Mouse (Mus musculus) B cell, adult 2 months (primary cell): ENCODE data around the gene Ptprq.

Experiments
- DNase-seq, 2 experiments: peaks; one replicate each; pipeline ENCODE4 v3.0.0; 2022

Ptprq gene

GRCm38 (mm10) chr10:107626648-107627047, 93.2 kb downstream of the Ptprq start:
- no peak for DNase-seq

- no peak for DNase-seq
Observed at GRCm38 (mm10) chr10:107624211-107624610, 95.6 kb downstream of the Ptprq start.

- DNase-seq: no peak
Observed at GRCm38 (mm10) chr10:107615460-107615859, 104.4 kb downstream of the Ptprq start.

- DNase-seq: no peak
Observed at GRCm38 (mm10) chr10:107601371-107601770, 118.5 kb downstream of the Ptprq start.

- DNase-seq: no peak
Observed at GRCm38 (mm10) chr10:107583360-107583759, 136.5 kb downstream of the Ptprq start.

- no peak for DNase-seq
Observed at GRCm38 (mm10) chr10:107569044-107569443, 150.8 kb downstream of the Ptprq start.

GRCm38 (mm10) chr10:107568261-107568660, 151.6 kb downstream of the Ptprq start:
- DNase-seq: no peak

GRCm38 (mm10) chr10:107562875-107563274, 157.0 kb downstream of the Ptprq start:
- no peak for DNase-seq

- DNase-seq: no peak
Observed at GRCm38 (mm10) chr10:107560881-107561280, 159.0 kb downstream of the Ptprq start.

- no peak for DNase-seq
Observed at GRCm38 (mm10) chr10:107543026-107543425, 176.8 kb downstream of the Ptprq start.

GRCm38 (mm10) chr10:107528758-107529157, 191.1 kb downstream of the Ptprq start:
- no peak for DNase-seq

GRCm38 (mm10) chr10:107519216-107519615, 200.6 kb downstream of the Ptprq start:
- no peak for DNase-seq

GRCm38 (mm10) chr10:107516641-107517040, 203.2 kb downstream of the Ptprq start:
- DNase-seq: no peak

GRCm38 (mm10) chr10:107514735-107515134, 205.1 kb downstream of the Ptprq start:
- no peak for DNase-seq

GRCm38 (mm10) chr10:107506397-107506796, 213.5 kb downstream of the Ptprq start:
- no peak for DNase-seq

GRCm38 (mm10) chr10:107503430-107503829, 216.4 kb downstream of the Ptprq start:
- no peak for DNase-seq

GRCm38 (mm10) chr10:107502193-107502592, 217.7 kb downstream of the Ptprq start:
- no peak for DNase-seq

- DNase-seq: no peak
Observed at GRCm38 (mm10) chr10:107499656-107500055, 220.2 kb downstream of the Ptprq start.

GRCm38 (mm10) chr10:107496402-107496801, 223.4 kb downstream of the Ptprq start:
- DNase-seq: no peak

- DNase-seq: no peak
Observed at GRCm38 (mm10) chr10:107494568-107494967, 225.3 kb downstream of the Ptprq start, which contains the start of gene Myf6. Gene Myf6, minus strand, starts transcription at chr10:107494737.

- DNase-seq: no peak
Observed at GRCm38 (mm10) chr10:107493580-107494474, 226.0 kb downstream of the Ptprq start.

GRCm38 (mm10) chr10:107492867-107493579, 226.8 kb downstream of the Ptprq start:
- no peak for DNase-seq

GRCm38 (mm10) chr10:107488654-107489315, 231.1 kb downstream of the Ptprq start:
- no peak for DNase-seq
